Mouse (Mus musculus): Measurements from ENCODE around the gene Cenpk. TPM values are rescaled to one million over a fixed set of nuclear protein-coding genes. Genes with fewer than 3 reads are reported as not detected.

The Cenpk gene
- total and polyA plus RNA-seq, 2 experiments from 2014 or later: 0.19 to 17.3 TPM

DNA sequence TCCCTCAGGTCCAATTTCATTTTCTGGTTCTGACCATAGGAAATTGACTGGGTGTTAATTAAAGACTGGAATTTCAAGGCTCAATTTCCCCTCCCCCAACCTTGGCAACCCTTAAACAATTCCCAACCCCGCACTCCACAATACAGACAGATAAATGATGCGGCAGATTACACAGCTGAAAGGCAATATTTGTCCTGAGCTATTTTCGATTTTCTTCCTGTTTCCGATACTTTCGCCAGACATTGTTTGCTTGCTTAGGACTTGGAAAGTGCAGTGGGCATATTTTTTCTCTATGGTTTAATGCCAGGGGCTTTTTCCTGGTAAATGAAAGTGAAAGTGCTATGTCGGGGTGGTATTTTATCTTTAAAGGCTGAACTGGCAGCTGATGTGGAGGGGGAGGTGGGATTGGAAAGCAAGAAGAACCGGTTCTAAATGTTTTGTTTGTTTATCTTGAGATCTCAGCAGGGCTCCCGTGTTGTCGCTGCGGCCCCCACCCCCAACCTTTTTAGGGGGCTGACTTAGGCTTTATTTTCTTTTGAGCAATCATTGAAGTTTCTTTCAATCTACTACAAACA lies 57.4 kb downstream of the Cenpk start:
- ATAC-seq (ENCODE audit: insufficient read depth, low read depth): no peak
- no peaks in the 10 kb centered on the region for H3K36me3 ChIP-seq (replicated peaks; ENCODE audit: control insufficient read depth, insufficient read depth, low read length)
- peak overlapping the region; percentile 83 for H3K4me2 ChIP-seq (ENCODE audit: low read depth, low read length)
- H3K9me3 ChIP-seq (replicated peaks; ENCODE audit: control insufficient read depth, low read length): no peaks in the 10 kb centered on the region
- peak overlapping the region; percentile 60 for H3K4me3 ChIP-seq (ENCODE audit: low read depth, low read length)
- peaks cover 4% of the 10 kb centered on the region for H3K4me1 ChIP-seq (ENCODE audit: control insufficient read depth, insufficient read depth)
- TF ChIP-seq CTCF (IDR thresholded peaks at IDR 0.05; ENCODE audit: low read depth) (no peak), EP300 (IDR thresholded peaks at IDR 0.05; ENCODE audit: low read depth) (no peak; the same call in 1 of the 2 replicates)
- DNase-seq (ENCODE audit: low spot score): peak; percentile 40
- peak overlapping the region; percentile 71 for H3K9ac ChIP-seq (replicated peaks; ENCODE audit: low read depth, low read length)
- peak overlapping the region; percentile 93 for H3K27ac ChIP-seq (ENCODE audit: low read depth)
- H3K27me3 ChIP-seq (ENCODE audit: control insufficient read depth, insufficient read depth, low read length): no peaks in the 10 kb centered on the region
- under 1% methylated on average over 10 of the region's 10 CpGs for WGBS

DNA sequence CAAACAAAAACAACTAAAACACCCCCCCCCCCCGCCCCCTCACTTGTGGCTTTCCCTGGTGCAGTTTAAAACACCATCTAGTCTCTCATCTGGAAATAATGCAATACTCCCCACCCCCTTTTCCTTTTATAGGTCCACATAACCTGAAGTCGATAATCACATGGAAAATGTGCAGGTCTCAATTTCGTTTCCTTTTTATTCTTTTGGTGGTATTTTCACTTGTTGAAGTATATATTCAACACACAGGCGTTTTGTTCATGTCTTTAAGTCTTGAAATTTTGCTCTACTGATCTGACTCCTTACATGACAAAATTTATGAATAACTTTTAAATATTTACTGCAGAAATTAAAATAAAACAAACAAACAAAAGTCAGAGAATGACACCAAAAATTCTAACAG lies 57.9 kb downstream of the Cenpk start:
- no peak for TF ChIP-seq EP300 (IDR thresholded peaks at IDR 0.05; ENCODE audit: low read depth)
- no peak for TF ChIP-seq CTCF (IDR thresholded peaks at IDR 0.05; ENCODE audit: low read depth)
- ATAC-seq (ENCODE audit: insufficient read depth, low read depth) (no peak), DNase-seq (ENCODE audit: low spot score) (no peak)
- H3K27ac ChIP-seq (ENCODE audit: low read depth): peak overlapping the region; percentile 93
- H3K4me1 ChIP-seq (ENCODE audit: control insufficient read depth, insufficient read depth): peaks cover 4% of the 10 kb centered on the region
- H3K9ac ChIP-seq (replicated peaks; ENCODE audit: low read depth, low read length): peak overlapping the region; percentile 71
- H3K36me3 ChIP-seq (replicated peaks; ENCODE audit: control insufficient read depth, insufficient read depth, low read length): no peaks in the 10 kb centered on the region
- H3K9me3 ChIP-seq (replicated peaks; ENCODE audit: control insufficient read depth, low read length): no peaks in the 10 kb centered on the region
- no peaks in the 10 kb centered on the region for H3K27me3 ChIP-seq (ENCODE audit: control insufficient read depth, insufficient read depth, low read length)
- peak overlapping the region; percentile 83 for H3K4me2 ChIP-seq (ENCODE audit: low read depth, low read length)
- WGBS: 0% methylated on average over 4 of the region's 4 CpGs
- H3K4me3 ChIP-seq (ENCODE audit: low read depth, low read length): peak overlapping the region; percentile 60

DNA sequence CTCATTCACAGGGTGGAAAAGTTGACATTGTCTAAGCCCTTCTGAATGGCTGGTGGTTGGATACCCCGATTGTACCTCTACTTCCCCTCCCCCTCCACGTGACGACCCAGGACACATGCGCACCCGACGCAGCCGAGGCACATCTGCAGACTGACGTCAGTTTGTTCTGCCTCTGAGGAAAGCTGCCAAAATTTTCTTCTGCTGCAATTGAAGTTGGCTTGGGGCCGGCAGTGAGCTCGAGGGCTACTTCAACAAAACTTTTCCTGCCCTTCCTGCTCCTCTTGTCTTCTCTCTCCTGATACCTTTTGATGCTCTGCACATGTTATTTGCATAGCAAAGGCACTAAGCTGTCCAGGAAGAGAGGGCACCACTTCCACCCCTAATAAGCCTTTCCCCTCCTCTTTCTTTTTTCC lies 58.5 kb downstream of the Cenpk start:
- Histone ChIP-seq H3K4me2 (ENCODE audit: low read depth, low read length) (peak overlapping the region; percentile 83), H3K9me3 (replicated peaks; ENCODE audit: control insufficient read depth, low read length) (no peaks in the 10 kb centered on the region), H3K27me3 (ENCODE audit: control insufficient read depth, insufficient read depth, low read length) (no peaks in the 10 kb centered on the region), H3K36me3 (replicated peaks; ENCODE audit: control insufficient read depth, insufficient read depth, low read length) (no peaks in the 10 kb centered on the region), H3K4me1 (ENCODE audit: control insufficient read depth, insufficient read depth) (peaks cover 4% of the 10 kb centered on the region), H3K27ac (ENCODE audit: low read depth) (peak overlapping the region; percentile 93), H3K4me3 (ENCODE audit: low read depth, low read length) (peak overlapping the region; percentile 60), H3K9ac (replicated peaks; ENCODE audit: low read depth, low read length) (peak overlapping the region; percentile 71)
- ATAC-seq (ENCODE audit: insufficient read depth, low read depth): peak; percentile 97
- DNase-seq (ENCODE audit: low spot score): peak; percentile 99
- TF ChIP-seq EP300 (IDR thresholded peaks at IDR 0.05; ENCODE audit: low read depth) (peak; percentile 86; the same call in 1 of the 2 replicates), CTCF (IDR thresholded peaks at IDR 0.05; ENCODE audit: low read depth) (no peak)
- 1% methylated on average over 10 of the region's 10 CpGs for WGBS

DNA sequence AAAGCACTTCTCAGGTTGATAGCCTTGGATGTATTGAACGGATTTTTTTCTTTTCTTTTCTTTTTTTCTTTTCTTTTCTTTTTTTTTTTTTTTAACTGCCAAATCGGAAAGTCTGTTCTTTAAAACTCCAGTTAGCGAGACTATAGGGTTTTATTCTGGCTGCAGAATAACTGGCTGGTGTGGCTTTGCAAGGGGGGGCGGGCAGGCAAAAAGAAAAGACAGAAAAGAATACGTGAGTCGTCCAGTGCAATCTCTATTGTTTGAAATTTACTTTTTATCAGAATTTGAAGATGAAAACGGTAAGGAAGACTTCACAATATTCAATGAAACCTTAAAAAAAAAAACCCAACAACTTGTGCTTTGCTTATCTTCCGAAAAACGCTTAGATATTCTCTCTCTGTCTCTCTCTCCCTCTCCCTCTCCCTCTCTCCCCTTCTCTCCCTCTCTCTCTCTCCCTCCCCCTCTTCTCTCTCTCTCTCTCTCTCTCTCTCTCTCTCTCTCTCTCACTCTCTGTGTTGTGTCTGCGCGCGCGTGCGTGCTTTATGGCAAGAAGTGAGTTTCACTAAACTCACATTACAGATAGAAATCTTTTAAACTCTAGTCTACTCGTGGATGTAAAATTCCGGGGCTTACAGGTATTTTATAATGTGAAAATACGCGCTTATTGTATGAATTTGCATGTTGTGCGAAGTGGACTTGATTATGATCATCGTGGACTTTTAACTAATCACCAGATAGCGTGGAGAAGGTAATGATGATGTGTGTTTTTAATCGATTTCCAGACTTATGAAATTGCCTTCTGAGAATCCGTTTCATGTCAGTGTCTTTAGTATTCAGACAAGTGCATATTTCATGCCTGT lies 59.2 kb downstream of the Cenpk start, which contains the start of gene Adamts6:
Adamts6 (plus strand) TSS at position 470 of the 860 bp plus-strand sequence.
- WGBS: under 1% methylated on average over 23 of the region's 23 CpGs
- peak within 1 kb of the TSS; percentile 93 for H3K27ac ChIP-seq (ENCODE audit: low read depth)
- H3K4me1 ChIP-seq (ENCODE audit: control insufficient read depth, insufficient read depth): peaks cover 4% of the 10 kb centered on the region
- H3K4me3 ChIP-seq (ENCODE audit: low read depth, low read length): peak within 1 kb of the TSS; percentile 60
- no peak for ATAC-seq (ENCODE audit: insufficient read depth, low read depth)
- H3K36me3 ChIP-seq (replicated peaks; ENCODE audit: control insufficient read depth, insufficient read depth, low read length): no peaks in the 10 kb centered on the region
- H3K9ac ChIP-seq (replicated peaks; ENCODE audit: low read depth, low read length): peak within 1 kb of the TSS; percentile 71
- TF ChIP-seq CTCF (IDR thresholded peaks at IDR 0.05; ENCODE audit: low read depth) (no peak), EP300 (IDR thresholded peaks at IDR 0.05; ENCODE audit: low read depth) (no peak)
- peak; percentile 28 for DNase-seq (ENCODE audit: low spot score)
- no peaks in the 10 kb centered on the region for H3K27me3 ChIP-seq (ENCODE audit: control insufficient read depth, insufficient read depth, low read length)
- no peaks in the 10 kb centered on the region for H3K9me3 ChIP-seq (replicated peaks; ENCODE audit: control insufficient read depth, low read length)
- peak within 1 kb of the TSS; percentile 83 for H3K4me2 ChIP-seq (ENCODE audit: low read depth, low read length)

DNA sequence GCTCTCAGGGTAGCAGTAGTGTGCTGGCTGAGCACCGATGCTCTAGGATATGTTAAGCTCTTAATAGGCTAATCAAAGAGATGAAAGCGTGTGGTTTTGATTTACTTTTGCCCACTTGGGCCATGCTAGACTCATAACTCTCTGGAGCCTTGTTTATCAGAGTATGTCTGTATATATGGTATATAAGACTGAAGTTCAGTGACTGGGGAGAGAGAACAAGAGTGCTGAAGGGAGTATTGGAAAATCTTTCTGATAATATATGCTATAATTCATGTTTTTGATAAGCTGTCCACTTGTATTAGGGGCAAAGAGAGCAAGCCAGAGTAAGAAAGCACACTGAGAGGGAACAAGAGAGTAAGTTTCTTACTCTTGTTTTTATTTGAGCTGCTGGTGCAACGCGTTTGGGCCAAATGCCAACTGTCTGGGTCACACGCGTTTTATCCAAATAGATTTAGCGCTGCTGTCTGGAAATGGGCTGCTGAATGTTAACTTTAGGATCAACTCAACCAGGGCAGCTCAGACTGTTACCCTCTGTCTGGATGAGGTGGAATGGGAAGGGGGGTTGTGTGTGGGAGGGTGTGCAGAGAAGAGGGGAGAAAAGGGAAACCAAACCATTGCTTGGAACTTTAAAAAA lies 59.9 kb downstream of the Cenpk start:
- Histone ChIP-seq H3K27ac (ENCODE audit: low read depth) (peak overlapping the region; percentile 93), H3K4me2 (ENCODE audit: low read depth, low read length) (peak overlapping the region; percentile 83), H3K9ac (replicated peaks; ENCODE audit: low read depth, low read length) (peak overlapping the region; percentile 68), H3K4me3 (ENCODE audit: low read depth, low read length) (peak overlapping the region; percentile 60), H3K9me3 (replicated peaks; ENCODE audit: control insufficient read depth, low read length) (no peaks in the 10 kb centered on the region), H3K36me3 (replicated peaks; ENCODE audit: control insufficient read depth, insufficient read depth, low read length) (no peaks in the 10 kb centered on the region), H3K4me1 (ENCODE audit: control insufficient read depth, insufficient read depth) (peaks cover 4% of the 10 kb centered on the region), H3K27me3 (ENCODE audit: control insufficient read depth, insufficient read depth, low read length) (no peaks in the 10 kb centered on the region)
- DNase-seq (ENCODE audit: low spot score) (peak; percentile 58), ATAC-seq (ENCODE audit: insufficient read depth, low read depth) (peak; percentile 28)
- TF ChIP-seq CTCF (IDR thresholded peaks at IDR 0.05; ENCODE audit: low read depth) (no peak), EP300 (IDR thresholded peaks at IDR 0.05; ENCODE audit: low read depth) (no peak)
- 1% methylated on average over 7 of the region's 7 CpGs for WGBS

All from heart, postnatal 0 days (tissue).